Mouse (Mus musculus): ENCODE measurements around the gene Ocel1. TPM values are rescaled to one million over a fixed set of nuclear protein-coding genes. Genes with fewer than 3 reads are reported as not detected.

The Ocel1 gene
- 9.2 TPM for polyA plus RNA-seq (2014; fragmentation: Illumina TruSeq; extraction: RNeasy Lipid Tissue Mini Kit (QIAGEN cat#74804); ENCODE audit: low read depth, low replicate concordance)

DNA sequence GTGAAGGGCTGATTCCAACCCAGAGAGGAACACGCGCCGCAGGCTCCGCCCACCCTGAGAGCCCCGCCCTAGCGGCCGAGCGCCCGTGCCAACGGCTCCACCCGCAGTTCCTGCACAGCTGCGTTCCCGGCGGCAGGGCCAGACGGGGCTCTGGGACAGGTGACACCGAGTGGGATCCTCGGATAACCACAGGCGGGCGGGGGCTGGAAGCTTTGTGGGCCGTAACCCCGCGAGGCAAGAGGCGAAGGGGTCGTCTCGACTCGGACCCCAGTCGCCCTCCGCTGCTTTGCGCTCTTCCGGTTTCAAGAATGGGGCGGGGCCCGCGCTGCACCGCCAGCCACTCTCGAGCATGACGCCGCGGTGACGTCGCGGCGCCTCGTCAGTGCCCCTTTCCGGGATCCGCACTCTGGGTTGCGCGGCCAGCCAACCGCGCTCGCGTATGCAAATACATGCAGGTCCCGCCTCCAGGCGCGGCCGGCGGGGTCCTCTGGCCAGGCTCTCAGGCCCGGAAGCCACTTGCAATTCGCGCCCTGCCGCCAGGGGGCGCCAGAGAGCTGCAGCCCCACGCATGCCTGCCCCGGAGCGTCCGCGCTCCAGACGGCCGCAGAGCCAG, at the start of gene Ocel1:
Gene Ocel1, plus strand, starts transcription at position 63 of the 613 bp plus-strand sequence.

DNA sequence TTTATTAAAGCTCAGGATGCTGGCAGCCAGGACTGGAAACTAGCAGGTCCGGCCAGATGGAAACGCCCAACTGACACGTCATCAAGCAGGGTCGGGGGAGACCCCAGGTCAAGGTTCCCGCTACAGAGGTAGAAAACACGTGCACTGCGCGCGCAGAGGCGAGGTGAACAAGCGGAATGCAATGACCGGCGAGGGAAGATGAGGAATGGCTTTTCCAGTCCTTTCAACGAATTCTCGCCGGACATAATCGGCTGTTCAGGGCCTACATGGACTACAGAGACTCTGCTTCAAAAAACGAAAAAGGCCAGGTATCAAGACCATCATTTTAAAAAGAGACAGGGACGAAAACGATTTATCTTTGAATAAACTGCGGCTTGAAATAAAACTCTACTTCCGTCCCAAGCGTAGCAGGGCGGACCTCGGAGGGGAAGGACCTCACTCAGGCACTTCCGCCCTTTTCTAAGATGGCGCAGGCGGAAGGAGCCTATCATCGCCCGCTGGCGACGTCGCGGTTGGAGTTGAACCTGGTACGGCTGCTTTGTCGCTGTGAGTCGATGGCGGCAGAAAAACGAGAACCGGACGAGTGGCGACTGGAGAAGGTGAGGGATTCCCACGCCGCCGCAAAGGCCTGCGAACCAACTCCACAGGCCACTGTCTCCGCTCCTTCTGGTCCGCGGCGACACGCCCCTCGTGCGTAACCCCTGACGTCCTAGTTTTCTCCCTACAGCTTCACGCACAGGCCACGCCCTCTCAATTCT, 4.1 kb upstream of the Ocel1 start, which contains the start of gene Use1:
Gene Use1, plus strand, starts transcription at position 78 of the 758 bp plus-strand sequence.

GRCm38 (mm10) chr8:71381421-71381970, 10.4 kb downstream of the Ocel1 start, which contains the start of gene Nr2f6:
Nr2f6 (minus strand) TSS chr8:71381960.

GRCm38 (mm10) chr8:71395629-71396028, 24.5 kb downstream of the Ocel1 start, which contains the start of gene Ushbp1:
Ushbp1 (minus strand) TSS chr8:71395802.

GRCm38 (mm10) chr8:71396639-71397305, 25.7 kb downstream of the Ocel1 start, which contains the start of gene Babam1:
Babam1 (plus strand) TSS chr8:71396861.

GRCm38 (mm10) chr8:71405401-71406098, 34.5 kb downstream of the Ocel1 start, which contains the start of gene Ankle1:
Ankle1 (plus strand) TSS chr8:71406010.

Other genes with a start within 250 kb of the Ocel1 start
- 24.4 TPM for gene Myo9b, start 98.6 kb upstream of the Ocel1 start, polyA plus RNA-seq (2014; fragmentation: Illumina TruSeq; extraction: RNeasy Lipid Tissue Mini Kit (QIAGEN cat#74804); ENCODE audit: low read depth, low replicate concordance)
- gene Haus8, start 98.4 kb upstream of the Ocel1 start, polyA plus RNA-seq (2014; fragmentation: Illumina TruSeq; extraction: RNeasy Lipid Tissue Mini Kit (QIAGEN cat#74804); ENCODE audit: low read depth, low replicate concordance) = 27.6 TPM
- 174 TPM for gene Use1, start 4.5 kb upstream of the Ocel1 start, polyA plus RNA-seq (2014; fragmentation: Illumina TruSeq; extraction: RNeasy Lipid Tissue Mini Kit (QIAGEN cat#74804); ENCODE audit: low read depth, low replicate concordance)
- 35.0 TPM for gene Nr2f6, start 10.7 kb downstream of the Ocel1 start, polyA plus RNA-seq (2014; fragmentation: Illumina TruSeq; extraction: RNeasy Lipid Tissue Mini Kit (QIAGEN cat#74804); ENCODE audit: low read depth, low replicate concordance)
- 54.2 TPM for gene Ushbp1, start 24.5 kb downstream of the Ocel1 start, polyA plus RNA-seq (2014; fragmentation: Illumina TruSeq; extraction: RNeasy Lipid Tissue Mini Kit (QIAGEN cat#74804); ENCODE audit: low read depth, low replicate concordance)
- 74.7 TPM for gene Babam1, start 25.6 kb downstream of the Ocel1 start, polyA plus RNA-seq (2014; fragmentation: Illumina TruSeq; extraction: RNeasy Lipid Tissue Mini Kit (QIAGEN cat#74804); ENCODE audit: low read depth, low replicate concordance)
- not detected for gene Ankle1, start 34.7 kb downstream of the Ocel1 start, polyA plus RNA-seq (2014; fragmentation: Illumina TruSeq; extraction: RNeasy Lipid Tissue Mini Kit (QIAGEN cat#74804); ENCODE audit: low read depth, low replicate concordance)
- 21.8 TPM for gene Abhd8, start 92.4 kb downstream of the Ocel1 start, polyA plus RNA-seq (2014; fragmentation: Illumina TruSeq; extraction: RNeasy Lipid Tissue Mini Kit (QIAGEN cat#74804); ENCODE audit: low read depth, low replicate concordance)
- 132 TPM for gene Mrpl34, start 93.7 kb downstream of the Ocel1 start, polyA plus RNA-seq (2014; fragmentation: Illumina TruSeq; extraction: RNeasy Lipid Tissue Mini Kit (QIAGEN cat#74804); ENCODE audit: low read depth, low replicate concordance)
- gene Dda1, start 97.9 kb downstream of the Ocel1 start, polyA plus RNA-seq (2014; fragmentation: Illumina TruSeq; extraction: RNeasy Lipid Tissue Mini Kit (QIAGEN cat#74804); ENCODE audit: low read depth, low replicate concordance) = 38.0 TPM
- gene Ano8, start 114.7 kb downstream of the Ocel1 start, polyA plus RNA-seq (2014; fragmentation: Illumina TruSeq; extraction: RNeasy Lipid Tissue Mini Kit (QIAGEN cat#74804); ENCODE audit: low read depth, low replicate concordance) = 12.2 TPM
- 20.3 TPM for gene Gtpbp3, start 116.8 kb downstream of the Ocel1 start, polyA plus RNA-seq (2014; fragmentation: Illumina TruSeq; extraction: RNeasy Lipid Tissue Mini Kit (QIAGEN cat#74804); ENCODE audit: low read depth, low replicate concordance)
- gene Plvap, start 140.5 kb downstream of the Ocel1 start, polyA plus RNA-seq (2014; fragmentation: Illumina TruSeq; extraction: RNeasy Lipid Tissue Mini Kit (QIAGEN cat#74804); ENCODE audit: low read depth, low replicate concordance) = 17.7 TPM
- gene Ccdc194, start 154.4 kb downstream of the Ocel1 start, polyA plus RNA-seq (2014; fragmentation: Illumina TruSeq; extraction: RNeasy Lipid Tissue Mini Kit (QIAGEN cat#74804); ENCODE audit: low read depth, low replicate concordance) = not detected
- gene Bst2, start 166.2 kb downstream of the Ocel1 start, polyA plus RNA-seq (2014; fragmentation: Illumina TruSeq; extraction: RNeasy Lipid Tissue Mini Kit (QIAGEN cat#74804); ENCODE audit: low read depth, low replicate concordance) = 48.9 TPM
- gene Mvb12a, start 171.6 kb downstream of the Ocel1 start, polyA plus RNA-seq (2014; fragmentation: Illumina TruSeq; extraction: RNeasy Lipid Tissue Mini Kit (QIAGEN cat#74804); ENCODE audit: low read depth, low replicate concordance) = 36.1 TPM
- not detected for gene Tmem221, start 187.6 kb downstream of the Ocel1 start, polyA plus RNA-seq (2014; fragmentation: Illumina TruSeq; extraction: RNeasy Lipid Tissue Mini Kit (QIAGEN cat#74804); ENCODE audit: low read depth, low replicate concordance)
- not detected for gene Nxnl1, start 195.3 kb downstream of the Ocel1 start, polyA plus RNA-seq (2014; fragmentation: Illumina TruSeq; extraction: RNeasy Lipid Tissue Mini Kit (QIAGEN cat#74804); ENCODE audit: low read depth, low replicate concordance)
- 190 TPM for gene Slc27a1, start 197.6 kb downstream of the Ocel1 start, polyA plus RNA-seq (2014; fragmentation: Illumina TruSeq; extraction: RNeasy Lipid Tissue Mini Kit (QIAGEN cat#74804); ENCODE audit: low read depth, low replicate concordance)
- 63.1 TPM for gene Pgls, start 220.9 kb downstream of the Ocel1 start, polyA plus RNA-seq (2014; fragmentation: Illumina TruSeq; extraction: RNeasy Lipid Tissue Mini Kit (QIAGEN cat#74804); ENCODE audit: low read depth, low replicate concordance)
- gene Fam129c, start 226.3 kb downstream of the Ocel1 start, polyA plus RNA-seq (2014; fragmentation: Illumina TruSeq; extraction: RNeasy Lipid Tissue Mini Kit (QIAGEN cat#74804); ENCODE audit: low read depth, low replicate concordance) = 1.8 TPM
- gene Colgalt1, start 239.7 kb downstream of the Ocel1 start, polyA plus RNA-seq (2014; fragmentation: Illumina TruSeq; extraction: RNeasy Lipid Tissue Mini Kit (QIAGEN cat#74804); ENCODE audit: low read depth, low replicate concordance) = 40.4 TPM